Mouse (Mus musculus): Measurements from ENCODE around the gene Scnn1a.

Gene Scnn1a

DNA sequence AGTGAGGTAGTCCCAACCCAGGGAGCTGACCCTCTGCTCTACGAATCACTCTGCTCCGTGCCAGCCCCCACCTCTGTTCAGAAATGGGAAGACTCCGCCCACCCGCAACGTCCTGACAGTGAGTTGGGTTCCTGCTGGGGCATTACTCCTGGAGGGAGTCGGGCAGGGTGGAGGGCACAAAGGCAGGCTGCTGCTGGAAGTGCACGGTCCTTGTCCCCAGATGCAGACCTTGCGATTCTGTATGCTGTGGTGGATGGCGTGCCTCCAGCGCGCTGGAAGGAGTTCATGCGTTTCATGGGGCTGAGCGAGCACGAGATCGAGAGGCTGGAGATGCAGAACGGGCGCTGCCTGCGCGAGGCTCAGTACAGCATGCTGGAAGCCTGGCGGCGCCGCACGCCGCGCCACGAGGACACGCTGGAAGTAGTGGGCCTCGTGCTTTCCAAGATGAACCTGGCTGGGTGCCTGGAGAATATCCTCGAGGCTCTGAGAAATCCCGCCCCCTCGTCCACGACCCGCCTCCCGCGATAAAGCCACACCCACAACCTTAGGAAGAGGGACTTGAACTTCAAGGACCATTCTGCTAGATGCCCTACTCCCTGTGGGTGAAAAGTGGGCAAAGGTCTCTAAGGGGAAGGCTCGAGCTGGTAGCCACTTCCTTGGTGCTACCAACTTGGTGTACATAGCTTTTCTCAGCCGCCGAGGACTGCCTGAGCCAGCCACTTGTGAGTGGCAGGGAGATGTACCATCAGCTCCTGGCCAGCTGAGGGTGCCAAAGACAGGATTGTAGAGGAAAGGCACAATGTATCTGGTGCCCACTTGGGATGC, 41.2 kb downstream of the Scnn1a start:
- no peak for DNase-seq (ENCODE audit: low spot score)

GRCm38 (mm10) chr6:125363021-125363420, 42.6 kb downstream of the Scnn1a start:
- DNase-seq (ENCODE audit: low spot score), result no peak

GRCm38 (mm10) chr6:125363451-125364242, 43.2 kb downstream of the Scnn1a start:
- DNase-seq (ENCODE audit: low spot score), result no peak

DNA sequence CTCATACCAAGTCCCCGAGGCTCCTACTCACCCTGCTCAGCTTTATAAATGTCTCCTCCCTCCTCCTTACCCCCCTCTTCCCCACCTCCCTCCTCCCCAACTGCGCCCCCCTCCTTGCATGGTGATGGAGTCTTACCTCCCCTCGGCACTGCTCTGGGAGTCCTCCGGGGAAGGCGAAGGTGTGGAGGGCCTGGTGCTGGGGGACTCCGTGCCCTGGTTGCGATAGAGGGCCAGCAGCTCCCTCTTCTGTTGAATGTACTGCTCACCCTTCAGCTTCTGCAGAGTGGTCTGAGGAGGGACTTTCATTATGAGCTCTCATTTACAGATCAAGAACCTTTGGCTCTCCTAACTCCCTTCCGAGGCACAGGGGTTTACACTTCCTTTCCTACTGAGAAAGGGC, 44.0 kb downstream of the Scnn1a start:
- DNase-seq (ENCODE audit: low spot score), result no peak

- no peak for DNase-seq (ENCODE audit: low spot score)
Measured at GRCm38 (mm10) chr6:125365522-125365921, 45.1 kb downstream of the Scnn1a start.

DNA sequence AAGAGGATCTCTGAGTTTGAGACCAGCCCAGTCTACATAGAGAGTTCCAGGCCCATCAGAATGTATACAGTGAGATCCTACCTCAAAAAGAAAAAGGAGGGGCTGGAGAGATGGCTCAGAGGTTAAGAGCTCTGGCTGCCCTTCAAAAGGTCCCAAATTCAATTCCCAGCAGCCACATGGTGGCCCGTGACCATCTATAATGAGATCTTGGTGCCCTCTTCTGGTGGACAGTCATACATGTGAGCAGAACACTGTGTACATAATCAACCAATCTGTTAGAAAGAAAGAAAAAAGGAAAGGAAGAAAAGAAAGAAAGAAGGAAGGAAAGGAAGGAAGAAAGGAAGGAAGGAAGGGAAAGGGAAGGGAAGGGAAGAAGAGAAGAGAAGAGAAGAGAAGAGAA, 45.7 kb downstream of the Scnn1a start:
- no peak for DNase-seq (ENCODE audit: low spot score)

- DNase-seq (ENCODE audit: low spot score), result no peak
Measured at GRCm38 (mm10) chr6:125367758-125368371, 47.4 kb downstream of the Scnn1a start.

DNA sequence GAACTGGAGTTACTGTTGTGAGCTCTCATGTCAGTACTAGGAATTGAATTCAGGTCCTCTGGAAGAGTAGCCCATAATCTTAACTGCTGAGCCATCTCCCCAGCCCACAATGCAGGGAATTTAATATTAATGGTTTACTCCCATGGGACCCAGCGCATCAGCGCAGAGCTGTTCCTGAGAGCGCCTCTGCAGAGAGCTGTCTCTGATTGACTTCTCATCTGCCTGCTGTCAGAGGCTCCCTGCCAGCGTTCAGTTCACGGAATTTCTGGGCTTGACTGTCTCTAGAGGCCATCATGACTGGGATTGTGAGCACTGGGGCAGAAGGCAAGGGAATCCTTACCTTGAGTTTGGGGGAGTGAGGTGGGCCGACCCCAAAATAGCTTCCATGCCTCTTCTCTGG, 56.6 kb downstream of the Scnn1a start:
- DNase-seq (ENCODE audit: low spot score), result no peak

- no peak for DNase-seq (ENCODE audit: low spot score)
Measured at GRCm38 (mm10) chr6:125377582-125378451, 57.4 kb downstream of the Scnn1a start.

DNA sequence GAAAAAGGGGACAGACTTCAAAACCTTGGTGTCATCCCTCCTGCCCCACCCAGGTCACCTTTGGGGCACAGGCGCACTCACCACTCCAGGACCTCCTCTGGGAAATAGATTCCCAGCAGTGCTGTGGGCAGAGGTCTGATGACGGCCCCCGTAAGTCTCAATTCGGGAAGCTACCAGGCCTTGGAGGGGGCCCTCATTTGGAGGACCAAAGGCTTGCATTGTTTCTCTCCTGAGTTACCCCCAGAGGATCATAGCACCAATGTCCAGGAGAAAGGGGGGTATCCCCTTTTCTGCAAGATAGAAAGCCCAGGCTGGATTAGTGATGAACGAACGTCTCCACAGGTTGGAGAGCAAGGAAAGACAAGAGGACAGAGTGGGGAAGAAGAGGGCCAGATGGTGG, 58.2 kb downstream of the Scnn1a start:
- no peak for DNase-seq (ENCODE audit: low spot score)

DNA sequence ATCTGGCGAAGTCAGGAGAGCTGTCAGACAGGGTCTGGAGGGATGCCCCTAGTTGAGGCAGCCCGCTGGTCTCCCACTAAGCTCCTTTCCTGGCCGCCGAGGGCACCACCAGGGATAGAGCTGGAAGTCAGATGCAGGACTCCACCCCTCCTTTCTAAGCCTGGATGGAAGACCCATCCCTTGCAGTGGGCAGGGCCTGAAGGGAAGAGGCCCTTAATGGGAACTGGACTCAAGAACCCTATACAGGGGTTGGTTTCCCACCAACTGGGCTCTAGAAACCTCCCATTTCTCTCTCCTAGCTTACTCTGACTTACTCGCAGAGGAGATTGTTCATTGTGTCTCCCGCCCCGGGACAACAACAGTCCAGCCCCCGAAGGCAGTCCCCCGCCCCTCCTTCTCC, 59.3 kb downstream of the Scnn1a start:
- no peak for DNase-seq (ENCODE audit: low spot score)

DNA sequence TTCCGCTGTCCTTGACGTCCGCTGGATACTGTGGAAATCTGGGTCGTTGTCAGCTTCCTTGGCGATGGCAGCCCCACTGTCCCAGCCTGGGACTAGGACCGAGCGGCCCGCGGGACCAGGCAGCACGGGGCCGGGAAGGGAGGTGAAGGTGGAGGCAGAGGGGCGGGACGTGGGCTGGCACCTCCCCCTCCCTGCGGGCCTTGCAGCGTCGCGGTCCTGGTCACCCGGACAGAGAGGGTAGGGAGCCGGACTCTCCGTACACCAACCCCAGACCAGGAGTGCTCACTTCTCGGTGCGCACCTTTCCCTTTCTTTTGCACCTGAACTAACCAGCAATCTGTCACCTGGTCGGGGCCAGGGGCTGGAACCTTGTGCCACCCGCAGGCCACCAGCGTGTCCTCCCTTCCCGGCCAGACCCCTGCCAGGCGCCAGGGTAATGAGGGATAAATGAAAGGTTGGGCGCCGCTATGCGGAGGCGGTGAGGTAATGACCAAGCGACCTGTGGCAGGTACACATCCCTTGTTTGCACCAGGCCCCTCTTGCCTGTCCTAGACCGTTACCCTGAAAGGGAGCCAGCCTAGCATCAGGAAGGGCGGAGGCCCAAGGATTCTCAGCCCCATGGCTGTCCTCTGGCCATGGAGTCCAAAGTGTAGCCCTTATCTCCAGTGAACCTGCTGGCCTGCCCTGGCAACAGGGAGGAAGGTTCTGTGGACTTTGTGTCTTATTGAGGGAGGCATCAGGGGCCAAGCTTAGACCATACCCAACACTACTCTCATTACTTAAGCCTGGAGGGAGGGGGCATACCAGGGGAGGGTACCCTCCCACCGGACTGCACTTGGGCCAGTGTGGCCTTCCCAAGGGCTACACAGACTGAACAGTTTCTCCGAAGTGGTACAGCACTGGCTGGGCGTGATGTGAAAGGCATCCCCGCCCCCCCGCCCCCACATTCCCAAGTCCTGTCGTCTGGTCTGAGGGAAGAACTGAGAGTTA, 60.2 kb downstream of the Scnn1a start, which contains the start of gene Plekhg6:
Gene Plekhg6 (minus strand): TSS at position 422 of the 989 bp plus-strand sequence.
- DNase-seq (ENCODE audit: low spot score), result no peak

DNA sequence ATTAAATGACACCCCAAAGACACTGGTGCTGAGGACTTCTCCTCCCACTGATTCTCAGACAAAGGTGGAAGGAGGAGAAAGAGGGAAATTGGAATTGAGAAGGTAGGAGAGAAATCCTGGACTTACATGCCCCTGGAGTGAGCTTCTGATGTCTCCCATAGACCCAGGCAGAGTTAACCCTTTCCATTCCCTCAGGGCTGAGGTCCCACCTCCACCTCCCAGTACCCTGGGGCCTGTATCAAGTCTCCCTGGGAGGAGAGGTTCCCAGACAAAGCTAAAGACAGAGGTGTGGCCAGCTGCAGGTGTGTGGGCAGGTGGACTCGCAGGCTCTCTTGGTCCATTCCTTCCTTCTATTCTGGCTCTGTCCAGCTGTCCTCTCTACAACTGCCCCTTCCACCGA, 61.6 kb downstream of the Scnn1a start:
- no peak for DNase-seq (ENCODE audit: low spot score)

- DNase-seq (ENCODE audit: low spot score), result no peak
Measured at GRCm38 (mm10) chr6:125385066-125385974, 64.9 kb downstream of the Scnn1a start.

GRCm38 (mm10) chr6:125386080-125386479, 65.6 kb downstream of the Scnn1a start:
- DNase-seq (ENCODE audit: low spot score), result no peak

DNA sequence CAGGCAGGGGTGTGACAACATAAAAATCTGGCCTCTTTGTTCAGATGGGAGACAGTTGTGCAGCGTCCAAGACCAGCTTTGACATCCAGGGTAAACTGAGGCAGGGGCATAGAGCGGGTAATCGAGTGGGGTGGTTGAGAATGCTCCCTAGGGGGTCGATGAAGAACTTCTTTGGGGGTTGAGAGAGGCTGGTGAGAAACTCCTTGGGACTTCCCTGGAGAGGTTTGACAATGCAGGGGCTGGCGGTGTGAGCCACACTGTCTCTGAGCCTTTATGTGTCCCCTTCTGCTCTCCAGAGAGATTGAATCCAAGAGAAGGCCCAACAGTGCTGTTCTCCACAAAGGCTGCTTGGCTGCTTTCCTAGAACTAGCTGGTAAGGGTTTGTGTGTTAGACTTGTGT, 69.4 kb downstream of the Scnn1a start:
- no peak for DNase-seq (ENCODE audit: low spot score)
